Mouse (Mus musculus) myocyte (in vitro differentiated cells): ENCODE measurements around the gene Mrpl52. TPM values are rescaled to one million over a fixed set of nuclear protein-coding genes. Genes with fewer than 3 reads are reported as not detected.

Experiments used
- H3K27me3 ChIP-seq: one replicate; pipeline ENCODE4 v1.6.1; 2011; ENCODE audit not compliant: control insufficient read depth, insufficient read depth, insufficient read length
- H3K36me3 ChIP-seq: one replicate; pipeline ENCODE4 v1.6.1; 2011; ENCODE audit not compliant: control insufficient read depth, insufficient read depth
- H3K4me2 ChIP-seq: one replicate; pipeline ENCODE4 v1.6.1; 2011; ENCODE audit warnings: low read depth, control low read depth
- H3K4me3 ChIP-seq: one replicate; pipeline ENCODE4 v1.5.1; 2011; ENCODE audit warnings: mild to moderate bottlenecking, control low read depth, moderate library complexity
- H3K79me2 ChIP-seq: one replicate; pipeline ENCODE4 v1.6.1; 2011; ENCODE audit not compliant: control insufficient read depth, insufficient read depth
- H3ac ChIP-seq: one replicate; pipeline ENCODE4 v1.6.1; 2011; ENCODE audit not compliant: control insufficient read depth, insufficient read length
- CEBPB ChIP-seq: IDR thresholded peaks from 2 replicates; pipeline ENCODE4 v1.6.1; 2011; ENCODE audit warnings: mild to moderate bottlenecking, moderate library complexity; ENCODE audit not compliant: poor library complexity, insufficient read depth, severe bottlenecking
- E2F4 ChIP-seq: IDR thresholded peaks from one replicate; pipeline ENCODE4 v1.6.1; 2011; ENCODE audit warnings: mild to moderate bottlenecking, control low read depth, moderate library complexity; ENCODE audit not compliant: insufficient read depth
- MAX ChIP-seq: IDR thresholded peaks from one replicate; pipeline ENCODE4 v1.6.1; 2011; ENCODE audit warnings: low read depth, mild to moderate bottlenecking, control low read depth
- MYOD1 ChIP-seq, 3 experiments: IDR thresholded peaks; one replicate each; pipeline ENCODE4 v1.6.1; 2011; ENCODE audit warnings: control low read depth in 2 of 3, low read depth in 2 of 3, mild to moderate bottlenecking in 2 of 3, moderate library complexity in 1 of 3; ENCODE audit not compliant: insufficient read length in 2 of 3, control insufficient read depth in 1 of 3
- MYOG ChIP-seq, 3 experiments: IDR thresholded peaks; one replicate each; pipeline ENCODE4 v1.6.1; 2011; ENCODE audit warnings: control low read depth in 2 of 3, low read depth in 2 of 3, mild to moderate bottlenecking in 2 of 3; ENCODE audit not compliant: insufficient read length in 2 of 3, control insufficient read depth in 1 of 3, insufficient read depth in 1 of 3
- POLR2A ChIP-seq: IDR thresholded peaks from one replicate; pipeline ENCODE4 v1.6.1; 2011; ENCODE audit warnings: low read depth, mild to moderate bottlenecking, control low read depth, moderate library complexity; ENCODE audit not compliant: insufficient read length
- POLR2AphosphoS2 ChIP-seq: IDR thresholded peaks from one replicate; pipeline ENCODE4 v1.6.1; 2011; ENCODE audit warnings: low read depth, control low read depth; ENCODE audit not compliant: insufficient read length
- REST ChIP-seq: IDR thresholded peaks from one replicate; pipeline ENCODE4 v1.6.1; 2011; ENCODE audit warnings: mild to moderate bottlenecking, control low read depth, moderate library complexity; ENCODE audit not compliant: insufficient read depth, insufficient read length
- SRF ChIP-seq: IDR thresholded peaks from one replicate; pipeline ENCODE4 v1.6.1; 2011; ENCODE audit warnings: low read depth; ENCODE audit not compliant: control insufficient read depth, insufficient read length
- TCF12 ChIP-seq: IDR thresholded peaks from one replicate; pipeline ENCODE4 v1.6.1; 2011; ENCODE audit warnings: mild to moderate bottlenecking, control low read depth; ENCODE audit not compliant: poor library complexity, insufficient read depth, severe bottlenecking
- TCF3 ChIP-seq: IDR thresholded peaks from one replicate; pipeline ENCODE4 v1.6.1; 2011; ENCODE audit warnings: low read depth, control low read depth; ENCODE audit not compliant: insufficient read length
- USF1 ChIP-seq: IDR thresholded peaks from one replicate; pipeline ENCODE4 v1.6.1; 2011; ENCODE audit warnings: low read depth, mild to moderate bottlenecking, control low read depth, moderate library complexity
- polyA plus RNA-seq: library from polyadenylated mRNA; unstranded; fragments of >200 nt; fragmentation: generic; extraction: Trizol; gene quantifications from one replicate; pipeline ENCODE4 v1.2.1, GENCODE M21; 2012; ENCODE audit warnings: missing spikeins

The Mrpl52 gene
- polyA plus RNA-seq, 1 experiment = 483 TPM

- no peaks in the 10 kb centered on the region for H3K27me3 ChIP-seq
- no peak overlapping the region for H3ac ChIP-seq
- no peak overlapping the region for H3K4me3 ChIP-seq
- no peak overlapping the region for H3K4me2 ChIP-seq
- peaks cover 17% of the 10 kb centered on the region for H3K36me3 ChIP-seq
- no peak for TF ChIP-seq SRF
- TF ChIP-seq CEBPB = no peak
- TF ChIP-seq E2F4 = no peak
- no peak for TF ChIP-seq TCF12
- no peak for TF ChIP-seq MAX
- no peak for TF ChIP-seq TCF3
- no peak for TF ChIP-seq REST
- no peak for TF ChIP-seq MYOD1 (IDR thresholded peaks at IDR 0.05; ENCODE audit: control insufficient read depth in 1 of 3, insufficient read length in 2 of 3, low read depth in 2 of 3)
- TF ChIP-seq POLR2AphosphoS2 = no peak
- no peak for TF ChIP-seq USF1
- TF ChIP-seq POLR2A = no peak
- no peak for TF ChIP-seq MYOG (IDR thresholded peaks at IDR 0.05; ENCODE audit: control insufficient read depth in 1 of 3, insufficient read depth in 1 of 3, insufficient read length in 2 of 3, low read depth in 2 of 3)
- H3K79me2 ChIP-seq = peaks cover 18% of the 10 kb centered on the region
These were observed 12.9 kb downstream of the Mrpl52 start for GRCm38 (mm10) chr14:54439610-54440009.

- Histone ChIP-seq H3K36me3 (peaks cover 17% of the 10 kb centered on the region), H3K79me2 (peaks cover 10% of the 10 kb centered on the region), H3ac (no peak overlapping the region), H3K4me2 (no peak overlapping the region), H3K4me3 (no peak overlapping the region), H3K27me3 (no peaks in the 10 kb centered on the region)
- TF ChIP-seq POLR2AphosphoS2 = peak; percentile 23
- TF ChIP-seq USF1 = no peak
- no peak for TF ChIP-seq REST
These were observed 13.8 kb downstream of the Mrpl52 start for GRCm38 (mm10) chr14:54440538-54440937.

GRCm38 (mm10) chr14:54441365-54441764, 14.7 kb downstream of the Mrpl52 start:
- Histone ChIP-seq H3ac (no peak overlapping the region), H3K4me3 (no peak overlapping the region), H3K79me2 (peaks cover 2% of the 10 kb centered on the region), H3K36me3 (peaks cover 17% of the 10 kb centered on the region), H3K27me3 (no peaks in the 10 kb centered on the region), H3K4me2 (no peak overlapping the region)
- no peak for TF ChIP-seq USF1
- TF ChIP-seq REST = no peak
- TF ChIP-seq MAX = no peak
- no peak for TF ChIP-seq POLR2AphosphoS2
- TF ChIP-seq TCF3 = no peak
- TF ChIP-seq SRF = no peak
- TF ChIP-seq CEBPB = no peak
- TF ChIP-seq MYOD1 (IDR thresholded peaks at IDR 0.05; ENCODE audit: control insufficient read depth in 1 of 3, insufficient read length in 2 of 3, low read depth in 2 of 3) = no peak
- TF ChIP-seq POLR2A = no peak
- no peak for TF ChIP-seq E2F4
- TF ChIP-seq TCF12 = no peak
- no peak for TF ChIP-seq MYOG (IDR thresholded peaks at IDR 0.05; ENCODE audit: control insufficient read depth in 1 of 3, insufficient read depth in 1 of 3, insufficient read length in 2 of 3, low read depth in 2 of 3)

GRCm38 (mm10) chr14:54442548-54442947, 15.8 kb downstream of the Mrpl52 start:
- H3ac ChIP-seq = no peak overlapping the region
- TF ChIP-seq MYOD1 (IDR thresholded peaks at IDR 0.05; ENCODE audit: control insufficient read depth in 1 of 3, insufficient read length in 2 of 3, low read depth in 2 of 3) (no peak), POLR2A (no peak)
- no peak overlapping the region for H3K4me2 ChIP-seq
- no peaks in the 10 kb centered on the region for H3K79me2 ChIP-seq
- peaks cover 17% of the 10 kb centered on the region for H3K36me3 ChIP-seq
- no peak overlapping the region for H3K4me3 ChIP-seq
- H3K27me3 ChIP-seq = no peaks in the 10 kb centered on the region

GRCm38 (mm10) chr14:54443196-54443595, 16.5 kb downstream of the Mrpl52 start:
- H3K4me3 ChIP-seq = no peak overlapping the region
- no peaks in the 10 kb centered on the region for H3K27me3 ChIP-seq
- TF ChIP-seq MYOG (IDR thresholded peaks at IDR 0.05; ENCODE audit: control insufficient read depth in 1 of 3, insufficient read depth in 1 of 3, insufficient read length in 2 of 3, low read depth in 2 of 3) (no peak), POLR2AphosphoS2 (peak; percentile 23), POLR2A (no peak), TCF3 (no peak)
- no peak overlapping the region for H3ac ChIP-seq
- no peak overlapping the region for H3K4me2 ChIP-seq
- H3K36me3 ChIP-seq = peaks cover 17% of the 10 kb centered on the region
- no peaks in the 10 kb centered on the region for H3K79me2 ChIP-seq
